ENCODE assay signal across 18 mouse cellular contexts in the genomic region with DNA sequence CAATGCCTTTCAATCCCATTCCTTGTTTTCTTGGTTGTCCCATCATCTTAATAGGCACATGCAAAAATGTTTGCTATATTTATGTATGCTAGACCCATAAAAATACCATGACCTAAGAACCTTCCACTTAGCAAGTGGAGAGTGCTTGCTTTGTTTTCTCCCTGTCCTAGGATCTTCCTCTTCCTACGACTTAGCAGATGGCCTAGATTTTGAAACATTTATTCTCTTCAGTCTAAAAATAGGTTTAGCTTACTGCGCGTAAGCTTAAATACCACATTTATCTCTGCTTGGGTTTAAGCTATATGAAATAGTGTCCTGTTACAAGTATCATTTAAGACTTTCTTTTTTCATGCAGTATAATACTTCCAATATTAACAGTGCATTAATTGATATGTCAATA.
A peak's percentile ranks its signal among the peaks of the same experiment; 100 is the strongest.
DNase-seq lines count a peak whose midpoint lies in the region; ATAC-seq and TF ChIP-seq lines count a peak whose summit lies in the region.
"Had no signal": no experiment of that assay in that cellular context is flagged by ENCODE, and none has a peak within 500 bp of the region (broad histone marks: within the 10 kb centered on the region; RNA-seq: fewer than 3 reads in every experiment).

No protein-coding gene starts in this region.

- WGBS in liver, embryonic 12.5 days (ENCODE audit: insufficient replicate concordance): 54% methylated on average over 3 of the region's 3 CpGs
- WGBS in liver, embryonic 11.5 days: 61% methylated on average over 3 of the region's 3 CpGs
- whole genome bisulfite sequencing in thymus, adult 2 months: 16% methylated on average over 3 of the region's 3 CpGs

- H3K27ac ChIP-seq in liver, embryonic 12.5 days: peak overlapping the region; percentile 56; the same call in 1 of the 2 replicates
- no peak overlapping the region for H3K27ac ChIP-seq in liver, embryonic 11.5 days (ENCODE audit: low read depth, low read length)
- H3K27ac ChIP-seq in thymus, adult 2 months (ENCODE audit: control insufficient read depth, insufficient read depth, low read length): peak overlapping the region; percentile 87
- H3K27ac ChIP-seq: kidney, postnatal 0 days; limb, embryonic 12.5 days had no signal

- no peaks in the 10 kb centered on the region for H3K27me3 ChIP-seq in liver, embryonic 12.5 days (replicated peaks)
- no peaks in the 10 kb centered on the region for H3K27me3 ChIP-seq in liver, embryonic 11.5 days (replicated peaks; ENCODE audit: control insufficient read depth, insufficient read depth, low read length)
- no peaks in the 10 kb centered on the region for H3K27me3 ChIP-seq in thymus, adult 2 months (ENCODE audit: control insufficient read depth, insufficient read depth, low read length)
- H3K27me3 ChIP-seq: CH12.LX; limb, embryonic 12.5 days had no signal

- no peaks in the 10 kb centered on the region for H3K36me3 ChIP-seq in liver, embryonic 12.5 days
- no peaks in the 10 kb centered on the region for H3K36me3 ChIP-seq in liver, embryonic 11.5 days (ENCODE audit: control insufficient read depth, insufficient read depth, low read length)
- no peaks in the 10 kb centered on the region for H3K36me3 ChIP-seq in thymus, adult 2 months (ENCODE audit: control insufficient read depth, insufficient read depth, low read length)
- H3K36me3 ChIP-seq: limb, embryonic 12.5 days had no signal

- no peak for DNase-seq in frontal cortex, postnatal 25 days (ENCODE audit: low spot score in 2 of 2)
- no peak for DNase-seq in liver, embryonic 11.5 days (ENCODE audit: low spot score)
- no peak for DNase-seq in thymus, adult 2 months
- DNase-seq in thymus, postnatal 4 days: no peak
- DNase-seq in MN1 (ENCODE audit: low spot score): no peak
- DNase-seq in adrenal gland, adult 8-10 months: no peak
- DNase-seq: adrenal gland, adult 2 months; cerebellum, adult 18-20 months; kidney, adult 11 months; lung, adult 2 months had no signal

- H3K4me1 ChIP-seq in liver, embryonic 12.5 days: peaks cover 35% of the 10 kb centered on the region
- H3K4me1 ChIP-seq in liver, embryonic 11.5 days (replicated peaks; ENCODE audit: control insufficient read depth, insufficient read depth, low read length): peaks cover 12% of the 10 kb centered on the region
- peaks cover 26% of the 10 kb centered on the region for H3K4me1 ChIP-seq in thymus, adult 2 months (replicated peaks; ENCODE audit: control insufficient read depth, insufficient read depth, low read length)

- no peak for TF ChIP-seq POLR2A in thymus, adult 2 months (IDR thresholded peaks at IDR 0.05; ENCODE audit: control insufficient read depth, extremely low read depth, insufficient read depth, low read length, poor library complexity)

- H3K4me2 ChIP-seq in liver, embryonic 12.5 days: no peak overlapping the region
- H3K4me2 ChIP-seq in liver, embryonic 11.5 days: no peak overlapping the region
- H3K4me2 ChIP-seq: limb, embryonic 12.5 days had no signal

- ATAC-seq in frontal cortex, adult (ENCODE audit: low TSS enrichment): peak; percentile 72
- ATAC-seq in liver, embryonic 12.5 days: no peak
- no peak for ATAC-seq in liver, embryonic 11.5 days (replicated peaks; ENCODE audit: low FRiP score)
- ATAC-seq: forebrain, embryonic 14.5 days; hindbrain, postnatal 0 days had no signal

- H3K4me3 ChIP-seq in liver, embryonic 12.5 days: no peak overlapping the region
- H3K4me3 ChIP-seq in liver, embryonic 11.5 days (ENCODE audit: low read depth, low read length): no peak overlapping the region
- H3K4me3 ChIP-seq in thymus, adult 2 months (ENCODE audit: control insufficient read depth, insufficient read depth, low read length): no peak overlapping the region
- H3K4me3 ChIP-seq: erythroblast, embryonic 14.5 days; limb, embryonic 12.5 days had no signal

- H3K9ac ChIP-seq in liver, embryonic 12.5 days: no peak overlapping the region
- no peak overlapping the region for H3K9ac ChIP-seq in liver, embryonic 11.5 days (ENCODE audit: low read depth, low read length)
- H3K9ac ChIP-seq: limb, embryonic 12.5 days had no signal

- TF ChIP-seq CTCF in thymus, adult 2 months (IDR thresholded peaks at IDR 0.05; ENCODE audit: borderline replicate concordance, control insufficient read depth, extremely low read depth, insufficient read depth, low read length, poor library complexity): no peak

- H3K9me3 ChIP-seq in liver, embryonic 12.5 days (replicated peaks): no peaks in the 10 kb centered on the region
- no peaks in the 10 kb centered on the region for H3K9me3 ChIP-seq in liver, embryonic 11.5 days (ENCODE audit: control insufficient read depth, low read length)
- H3K9me3 ChIP-seq: limb, embryonic 12.5 days had no signal
